Mouse (Mus musculus) layer of hippocampus, postnatal 25 days (tissue): Measurements from ENCODE around the gene Aff1. TPM values are rescaled to one million over a fixed set of nuclear protein-coding genes. Genes with fewer than 3 reads are reported as not detected.
A peak's percentile ranks its signal among the peaks of the same experiment; 100 is the strongest.

Source experiments
- DNase-seq, 2 experiments: peaks; one replicate each; pipeline ENCODE4 v3.0.0; 2022; ENCODE audit warnings: mixed read lengths in 2 of 2, low spot score in 1 of 2; ENCODE audit errors: extremely low spot score in 1 of 2
- total RNA-seq, 2 experiments: library from RNA; stranded (reverse); gene quantifications; 2 replicates each; pipeline ENCODE4 v1.2.3; 2021

Aff1 gene
- total RNA-seq, 2 experiments from 2014 or later, result 14.1 to 14.2 TPM

GRCm38 (mm10) chr5:103692531-103693040 is 412 bp downstream of the Aff1 start:
- no peak for DNase-seq

- peak in 1 of 2 experiments; percentile 3 for DNase-seq
Measured at GRCm38 (mm10) chr5:103693041-103693641, 967 bp downstream of the Aff1 start.

DNA sequence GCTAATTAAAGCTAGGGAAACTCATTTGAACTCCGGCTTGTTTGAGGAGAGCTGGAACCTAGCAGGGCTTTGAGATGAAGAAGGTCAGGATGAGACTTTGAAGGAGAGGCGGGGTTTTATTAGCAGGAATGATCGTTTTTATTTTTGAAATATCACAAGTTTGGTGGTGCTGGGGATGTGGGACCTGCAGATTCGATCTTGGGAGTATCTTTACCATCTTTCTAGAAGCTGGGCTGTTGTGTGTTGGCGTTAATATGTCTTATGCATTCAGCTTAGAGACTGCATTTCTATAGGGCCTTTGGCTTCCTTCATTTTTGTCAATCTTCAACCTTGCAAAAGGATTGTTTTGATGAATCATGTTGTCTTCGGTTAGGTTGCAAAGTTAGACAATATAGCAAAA is 1.9 kb downstream of the Aff1 start:
- DNase-seq, result no peak

GRCm38 (mm10) chr5:103697875-103698491 is 5.8 kb downstream of the Aff1 start:
- DNase-seq, result no peak

GRCm38 (mm10) chr5:103698577-103698976 is 6.4 kb downstream of the Aff1 start:
- DNase-seq, result no peak

GRCm38 (mm10) chr5:103699537-103699936 is 7.4 kb downstream of the Aff1 start:
- no peak for DNase-seq

- DNase-seq, result no peak
Measured at GRCm38 (mm10) chr5:103700661-103701060, 8.5 kb downstream of the Aff1 start.

DNA sequence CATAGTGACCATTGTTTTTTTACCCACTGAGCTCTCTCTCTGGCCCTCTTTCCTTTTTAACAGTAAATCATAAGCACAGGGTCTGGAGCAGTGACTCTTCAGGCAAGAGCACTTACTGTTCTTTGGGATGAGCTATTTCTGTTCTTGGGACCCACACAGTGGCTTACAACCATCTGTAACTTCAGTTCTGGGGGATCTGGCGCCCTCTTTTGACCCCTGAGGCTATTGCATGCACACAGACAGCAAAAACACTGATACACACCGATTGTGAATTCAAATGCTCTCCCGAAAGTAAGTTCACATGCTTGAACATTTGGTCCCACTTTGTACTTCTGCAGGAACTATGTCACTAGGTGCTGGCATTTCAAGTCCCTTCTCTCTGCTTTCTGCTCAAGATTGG is 9.3 kb downstream of the Aff1 start:
- DNase-seq, result no peak

- no peak for DNase-seq
Measured at GRCm38 (mm10) chr5:103702527-103702926, 10.4 kb downstream of the Aff1 start.

DNA sequence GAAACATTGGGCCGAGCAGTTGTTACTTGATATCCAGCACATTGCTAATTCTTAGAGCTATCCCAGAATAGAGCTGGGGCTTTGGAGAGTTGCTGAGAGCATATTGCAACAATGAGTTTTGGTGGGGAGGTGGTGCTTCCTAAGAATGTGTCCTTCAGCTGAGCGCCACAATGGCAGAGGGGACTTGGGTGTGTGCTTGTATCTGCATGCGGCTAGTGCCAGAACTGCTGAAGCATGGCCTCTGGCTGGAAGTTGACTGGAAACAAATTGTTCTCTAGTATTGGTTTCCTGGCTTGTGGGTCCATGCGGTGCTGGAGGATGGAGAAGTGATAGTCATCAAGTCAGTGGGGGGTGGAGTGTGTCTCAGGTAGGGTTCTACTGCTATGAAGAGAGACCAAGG is 13.2 kb downstream of the Aff1 start:
- no peak for DNase-seq

DNA sequence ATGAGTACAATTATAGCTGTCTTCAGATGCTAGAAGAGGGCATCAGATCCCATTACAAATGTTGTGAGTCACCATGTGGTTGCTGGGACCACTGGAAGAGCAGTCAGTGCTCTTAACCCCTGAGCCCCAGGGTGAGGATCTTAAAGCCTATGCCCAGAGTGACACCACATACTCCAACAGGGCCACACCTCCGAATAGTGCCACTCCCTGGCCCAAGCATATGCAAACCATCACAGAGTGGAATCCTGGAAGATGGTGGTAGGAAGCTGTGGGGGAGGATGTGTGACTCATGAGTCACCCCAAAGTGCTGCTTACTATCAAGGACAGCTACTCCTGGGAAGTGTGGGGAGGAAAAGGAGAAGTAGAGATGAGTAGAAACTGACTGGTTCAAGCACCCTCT is 13.7 kb downstream of the Aff1 start:
- DNase-seq, result no peak

DNA sequence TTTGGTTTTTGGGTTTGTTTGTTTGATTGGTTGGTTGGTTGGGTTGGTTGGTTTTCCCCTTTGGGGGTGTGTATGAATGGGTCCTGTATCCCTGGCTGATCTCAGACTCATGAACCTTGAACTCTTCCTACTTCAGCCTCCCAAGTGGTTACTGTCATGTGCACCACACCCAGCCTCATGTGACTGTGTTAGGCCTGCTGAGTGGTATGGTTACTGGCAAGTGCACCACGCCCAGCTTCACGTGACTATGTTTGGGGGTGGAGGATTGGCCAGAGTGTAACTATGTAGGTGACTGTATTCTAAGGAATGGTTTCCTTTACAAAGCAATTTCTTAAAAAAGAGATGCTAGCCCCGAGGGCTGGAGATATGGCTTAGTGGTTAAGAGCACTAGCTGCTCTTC is 16.9 kb downstream of the Aff1 start:
- DNase-seq, result no peak

DNA sequence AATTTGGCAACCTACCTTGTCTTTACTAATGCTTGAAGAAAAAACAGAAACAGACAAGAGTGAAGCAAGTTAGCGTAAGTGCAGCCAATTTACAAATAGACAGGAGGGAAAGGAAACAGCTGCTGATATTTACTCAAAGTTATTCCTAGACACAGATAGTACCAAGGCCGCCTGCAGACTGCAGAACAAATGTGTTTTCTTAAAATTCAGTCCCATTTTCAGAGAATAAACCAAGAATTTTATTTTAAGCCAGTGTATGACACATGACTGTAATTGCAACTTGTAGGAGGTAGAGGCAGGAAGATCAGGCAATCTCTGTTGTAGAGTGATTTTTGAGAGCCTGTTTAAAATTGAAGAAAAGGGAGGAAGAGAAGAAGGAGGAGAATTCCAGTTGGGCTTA is 19.7 kb downstream of the Aff1 start:
- DNase-seq, result no peak

GRCm38 (mm10) chr5:103713422-103713821 is 21.2 kb downstream of the Aff1 start:
- DNase-seq, result no peak

DNA sequence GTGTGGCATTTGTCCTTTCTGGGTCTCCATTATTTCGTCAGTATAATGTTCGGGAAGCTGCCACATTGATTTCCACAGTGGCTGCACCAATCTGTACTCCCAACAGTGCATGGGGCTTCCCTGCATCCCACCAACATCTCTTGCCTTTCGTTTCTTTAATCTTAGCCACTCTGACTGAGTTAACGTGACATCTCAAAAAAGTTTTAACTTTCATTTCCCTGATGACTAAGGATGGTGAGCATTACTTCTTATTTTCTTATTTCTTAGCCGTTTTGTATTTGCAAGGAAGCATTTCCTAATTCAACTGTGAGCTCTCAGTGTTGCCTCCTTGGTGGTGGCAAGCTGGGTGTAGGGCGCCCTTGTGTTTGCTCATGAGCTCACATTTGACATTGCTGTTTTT is 22.8 kb downstream of the Aff1 start:
- DNase-seq, result no peak

- no peak for DNase-seq
Measured at GRCm38 (mm10) chr5:103716824-103717342, 24.7 kb downstream of the Aff1 start.

DNA sequence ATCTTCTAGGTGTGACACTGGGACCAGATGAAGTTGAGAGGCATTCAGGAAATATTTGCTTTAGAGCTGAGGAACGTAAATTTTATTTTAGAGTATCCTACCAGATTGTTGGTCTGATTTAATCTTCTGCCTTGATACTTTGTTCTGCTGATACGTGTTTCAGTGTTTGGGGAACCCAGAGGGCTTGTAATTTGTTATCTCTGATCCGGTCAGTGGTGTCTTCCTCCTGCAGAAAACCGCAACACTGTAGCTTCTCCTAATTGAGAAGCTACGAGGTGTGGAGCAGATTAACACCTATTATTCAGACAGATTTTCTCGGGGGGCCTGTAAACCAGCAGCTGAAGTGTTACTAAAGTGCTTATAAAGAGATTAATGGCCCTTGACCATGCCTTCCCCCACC is 27.0 kb downstream of the Aff1 start:
- no peak for DNase-seq

DNA sequence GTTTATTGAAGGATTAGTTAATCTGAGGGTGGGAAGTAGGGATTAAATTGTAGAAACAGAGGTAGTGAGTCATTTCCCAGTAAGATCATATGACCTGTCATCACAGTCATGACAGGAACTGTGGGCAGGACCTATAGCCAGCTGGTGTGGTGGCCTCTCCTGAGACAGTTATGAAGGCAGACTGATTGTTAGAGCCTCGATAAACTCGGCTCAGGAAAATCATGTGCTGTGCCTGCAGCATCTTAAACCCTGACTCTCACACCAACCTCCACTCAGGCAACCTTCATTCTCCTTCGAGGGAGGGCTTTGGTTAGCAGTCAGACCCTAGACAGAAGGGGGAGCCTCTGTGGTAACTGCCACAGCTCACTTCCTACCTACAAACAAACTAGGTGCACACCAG is 27.7 kb downstream of the Aff1 start:
- DNase-seq, result no peak

- no peak for DNase-seq
Measured at GRCm38 (mm10) chr5:103720967-103721366, 28.8 kb downstream of the Aff1 start.

DNA sequence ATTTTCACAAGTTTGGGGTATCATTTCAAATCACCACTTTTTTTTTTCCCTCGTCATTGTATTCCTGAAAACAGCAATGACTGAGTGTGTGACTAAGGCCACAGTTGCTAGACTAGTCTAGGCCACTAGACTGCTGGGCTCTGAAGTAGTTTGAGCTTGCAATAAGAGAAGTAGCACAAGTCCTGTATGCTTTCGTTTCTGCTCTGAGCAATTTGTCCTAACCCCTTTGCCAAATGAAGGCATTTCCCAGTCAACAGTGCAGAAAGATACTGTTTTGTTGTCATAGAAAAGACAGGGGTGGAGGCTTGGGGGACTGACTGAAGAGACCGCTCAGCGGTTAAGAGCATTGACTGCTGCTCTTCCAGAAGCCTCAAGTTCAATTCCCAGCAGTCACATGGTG is 29.3 kb downstream of the Aff1 start:
- no peak for DNase-seq

- no peak for DNase-seq
Measured at GRCm38 (mm10) chr5:103722721-103723120, 30.5 kb downstream of the Aff1 start.

- DNase-seq, result no peak
Measured at GRCm38 (mm10) chr5:103724384-103724783, 32.2 kb downstream of the Aff1 start.
